Mouse (Mus musculus) hindbrain, embryonic 10.5 days (tissue): ENCODE measurements at regions not wholly inside any gene's neighbourhood (a gene's known extent, or its start where the extent isn't known, plus 50 kb on each side); places are given as distances from the start of the nearest gene placed in this dataset.

Experiments used
- DNase-seq: peaks from one replicate; pipeline ENCODE4 v3.0.0-alpha.2; 2017; ENCODE audit warnings: low spot score
- H3K27ac ChIP-seq: fragments of 300-500 bp; sonication (generic); 2 replicates; pipeline ENCODE4 v1.5.1; 2016; ENCODE audit warnings: mild to moderate bottlenecking, moderate library complexity
- H3K27me3 ChIP-seq: fragments of 300-500 bp; sonication (generic); 2 replicates; pipeline ENCODE4 v1.6.1; 2016; ENCODE audit warnings: mild to moderate bottlenecking; ENCODE audit not compliant: poor library complexity, insufficient read depth, severe bottlenecking
- H3K36me3 ChIP-seq: fragments of 300-500 bp; sonication (generic); 2 replicates; pipeline ENCODE4 v1.6.1; 2016; ENCODE audit warnings: mild to moderate bottlenecking, moderate library complexity
- H3K4me1 ChIP-seq: fragments of 300-500 bp; sonication (generic); replicated peaks from 2 replicates; pipeline ENCODE4 v1.6.1; 2016; ENCODE audit warnings: mild to moderate bottlenecking
- H3K4me3 ChIP-seq: fragments of 300-500 bp; sonication (generic); 2 replicates; pipeline ENCODE4 v1.5.1; 2016; ENCODE audit warnings: mild to moderate bottlenecking, moderate library complexity
- H3K9me3 ChIP-seq: fragments of 300-500 bp; sonication (generic); 2 replicates; pipeline ENCODE4 v1.6.1; 2016; ENCODE audit warnings: mild to moderate bottlenecking, moderate library complexity
- WGBS: fragments of 180-500 bp; shearing (Covaris S2); methylation state at CpG from one replicate; pipeline ENCODE4 v1.1.7; 2016; 5-methylcytosine and 5-hydroxymethylcytosine counted together

- Histone ChIP-seq H3K4me1 (no peaks in the 10 kb centered on the region), H3K27ac (no peak overlapping the region), H3K9me3 (no peaks in the 10 kb centered on the region), H3K27me3 (no peaks in the 10 kb centered on the region), H3K4me3 (no peak overlapping the region), H3K36me3 (no peaks in the 10 kb centered on the region)
- WGBS = 81% methylated on average over 2 of the region's 2 CpGs
- no peak for DNase-seq
Observed at GRCm38 (mm10) chr2:7954210-7954609, 444.8 kb upstream of the Celf2 start.

DNA sequence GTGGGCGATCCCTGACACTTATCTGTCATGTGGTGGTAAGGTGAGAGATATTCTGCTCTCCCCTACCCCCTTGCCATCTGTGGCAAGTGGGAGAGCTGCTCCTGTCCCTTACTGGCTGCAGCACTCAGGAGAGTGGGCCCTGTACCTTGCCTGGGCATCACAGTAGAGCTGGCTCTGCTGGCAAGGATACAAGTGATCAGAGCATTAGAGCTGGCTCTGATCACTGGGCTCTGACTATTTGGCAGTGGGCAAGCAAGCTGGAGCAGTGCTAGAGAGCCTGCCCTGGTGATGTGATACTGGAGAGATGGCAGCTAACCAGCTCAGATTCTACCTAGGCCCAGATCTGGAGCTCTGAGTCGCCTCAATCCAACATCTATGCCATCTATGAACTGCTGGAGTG, 443.5 kb upstream of the Celf2 start:
- WGBS = 91% methylated on average over 2 of the region's 2 CpGs
- H3K4me3 ChIP-seq = no peak overlapping the region
- no peaks in the 10 kb centered on the region for H3K4me1 ChIP-seq
- no peaks in the 10 kb centered on the region for H3K27me3 ChIP-seq
- H3K27ac ChIP-seq = no peak overlapping the region
- DNase-seq = no peak
- H3K9me3 ChIP-seq = no peaks in the 10 kb centered on the region
- no peaks in the 10 kb centered on the region for H3K36me3 ChIP-seq

- Histone ChIP-seq H3K9me3 (no peaks in the 10 kb centered on the region), H3K27me3 (no peaks in the 10 kb centered on the region), H3K36me3 (no peaks in the 10 kb centered on the region), H3K4me1 (no peaks in the 10 kb centered on the region), H3K27ac (no peak overlapping the region), H3K4me3 (no peak overlapping the region)
- 62% methylated on average over 2 of the region's 2 CpGs for WGBS
- DNase-seq = no peak
Observed at GRCm38 (mm10) chr2:7944946-7945345, 435.6 kb upstream of the Celf2 start.

DNA sequence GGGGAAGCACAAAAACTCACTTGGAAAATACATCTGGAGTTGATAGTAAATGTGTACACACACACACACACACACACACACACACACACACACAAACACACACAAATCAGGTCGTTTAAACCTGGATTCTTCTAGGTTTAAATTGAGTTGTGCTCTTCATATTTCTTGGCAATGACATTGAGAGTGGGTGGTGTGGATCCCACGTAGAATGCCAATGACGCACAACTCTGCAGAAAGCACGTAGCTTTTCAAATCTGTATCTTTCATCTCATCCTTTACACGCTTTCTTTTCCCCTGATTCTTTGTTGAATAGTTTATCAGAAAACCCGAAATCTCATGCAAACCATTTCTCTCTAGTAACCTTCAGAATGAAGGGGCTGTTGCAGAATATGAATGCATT, 424.3 kb upstream of the Celf2 start:
- no peak overlapping the region for H3K4me3 ChIP-seq
- no peak overlapping the region for H3K27ac ChIP-seq
- DNase-seq = no peak
- H3K9me3 ChIP-seq = no peaks in the 10 kb centered on the region
- H3K36me3 ChIP-seq = no peaks in the 10 kb centered on the region
- no peaks in the 10 kb centered on the region for H3K27me3 ChIP-seq
- 84% methylated on average over 6 of the region's 6 CpGs for WGBS
- H3K4me1 ChIP-seq = no peaks in the 10 kb centered on the region

- Histone ChIP-seq H3K4me3 (no peak overlapping the region), H3K36me3 (no peaks in the 10 kb centered on the region), H3K9me3 (peaks cover 3% of the 10 kb centered on the region; the same call in 1 of the 2 replicates), H3K4me1 (no peaks in the 10 kb centered on the region), H3K27me3 (no peaks in the 10 kb centered on the region), H3K27ac (no peak overlapping the region)
- no peak for DNase-seq
- 44% methylated on average over 1 of the region's 1 CpGs for WGBS
Observed at GRCm38 (mm10) chr2:7906271-7906670, 396.9 kb upstream of the Celf2 start.

GRCm38 (mm10) chr2:7893787-7894186, 384.4 kb upstream of the Celf2 start:
- H3K4me3 ChIP-seq = no peak overlapping the region
- H3K4me1 ChIP-seq = no peaks in the 10 kb centered on the region
- WGBS = 87% methylated on average over 3 of the region's 3 CpGs
- no peak overlapping the region for H3K27ac ChIP-seq
- H3K9me3 ChIP-seq = peaks cover 2% of the 10 kb centered on the region; the same call in 1 of the 2 replicates
- H3K36me3 ChIP-seq = no peaks in the 10 kb centered on the region
- H3K27me3 ChIP-seq = no peaks in the 10 kb centered on the region
- DNase-seq = no peak
